Mouse (Mus musculus) neural tube, embryonic 11.5 days (tissue): ENCODE data around the gene Igsf21. TPM values are rescaled to one million over a fixed set of nuclear protein-coding genes. Genes with fewer than 3 reads are reported as not detected.

Experiments used
- ATAC-seq: fragments of 200-750 bp; cut with Nextera tagmentation; 2 replicates; pipeline ENCODE4 v1.8.0; 2017; ENCODE audit warnings: moderate number of reproducible peaks, mild to moderate bottlenecking, moderate TSS enrichment, moderate library complexity; ENCODE audit not compliant: insufficient read depth, low FRiP score, low TSS enrichment
- DNase-seq: peaks from one replicate; pipeline ENCODE4 v3.0.0-alpha.2; 2015; ENCODE audit warnings: low spot score
- H3K27ac ChIP-seq: fragments of 300-500 bp; sonication (generic); 2 replicates; pipeline ENCODE4 v1.5.1; 2014; ENCODE audit warnings: low read depth, mild to moderate bottlenecking, low read length
- H3K27me3 ChIP-seq: fragments of 300-500 bp; sonication (generic); 2 replicates; pipeline ENCODE4 v1.6.1; 2014; ENCODE audit warnings: mild to moderate bottlenecking, low read length, mixed read lengths; ENCODE audit not compliant: control insufficient read depth, insufficient read depth
- H3K36me3 ChIP-seq: fragments of 300-500 bp; sonication (generic); 2 replicates; pipeline ENCODE4 v1.6.1; 2014; ENCODE audit warnings: mild to moderate bottlenecking, low read length, moderate library complexity, mixed read lengths; ENCODE audit not compliant: control insufficient read depth, insufficient read depth
- H3K4me1 ChIP-seq: fragments of 300-500 bp; sonication (generic); 2 replicates; pipeline ENCODE4 v1.6.1; 2014; ENCODE audit warnings: low read length, mixed read lengths; ENCODE audit not compliant: control insufficient read depth, insufficient read depth
- H3K4me2 ChIP-seq: fragments of 300-500 bp; sonication (generic); 2 replicates; pipeline ENCODE4 v1.6.1; 2014; ENCODE audit warnings: low read depth, mild to moderate bottlenecking, moderate library complexity
- H3K4me3 ChIP-seq: fragments of 300-500 bp; sonication (generic); 2 replicates; pipeline ENCODE4 v1.5.1; 2014; ENCODE audit warnings: low read depth, low read length
- H3K9ac ChIP-seq: fragments of 300-500 bp; sonication (generic); 2 replicates; pipeline ENCODE4 v1.6.1; 2014; ENCODE audit warnings: mild to moderate bottlenecking, low read length
- H3K9me3 ChIP-seq: fragments of 300-500 bp; sonication (generic); 2 replicates; pipeline ENCODE4 v1.6.1; 2016; ENCODE audit warnings: low read length; ENCODE audit not compliant: control insufficient read depth
- WGBS: fragments of 180-500 bp; shearing (Covaris S2); extraction: QIAGEN DNeasy Blood & Tissue Kit; methylation state at CpG from one replicate; pipeline ENCODE4 v1.1.7; 2014; 5-methylcytosine and 5-hydroxymethylcytosine counted together
- polyA plus RNA-seq: library from polyadenylated mRNA; unstranded; fragments of >200 nt; fragmentation: Nextera tagmentation; extraction: Ambion mirVana; gene quantifications from 2 replicates; pipeline ENCODE4 v1.2.1, GENCODE M21; 2014

Igsf21 gene
- polyA plus RNA-seq, 1 experiment from 2014 or later: 12.9 TPM

DNA sequence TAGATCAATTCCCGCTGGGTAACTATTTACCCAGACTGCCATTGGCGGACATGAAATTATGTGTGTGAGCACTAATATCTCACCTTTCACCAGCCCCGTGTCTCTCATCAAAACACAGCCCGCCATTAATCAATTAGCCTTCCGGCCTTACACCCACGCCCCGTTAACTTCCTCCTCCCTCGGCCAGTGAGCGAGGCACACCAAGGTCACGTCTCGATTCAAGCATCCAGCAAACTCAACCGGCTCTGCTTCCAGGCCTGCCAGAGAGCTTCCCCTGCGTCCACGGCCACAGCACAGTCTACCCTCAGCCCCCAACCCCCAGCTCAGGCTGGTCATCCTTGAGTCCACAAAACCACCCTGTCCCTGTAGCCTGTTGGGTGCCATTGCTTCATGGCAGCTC is 32.2 kb downstream of the Igsf21 start:
- ATAC-seq: no peak
- H3K4me1 ChIP-seq: peaks cover 26% of the 10 kb centered on the region
- WGBS: 36% methylated on average over 14 of the region's 14 CpGs
- DNase-seq: no peak
- H3K9ac ChIP-seq: no peak overlapping the region
- no peak overlapping the region for H3K27ac ChIP-seq
- no peak overlapping the region for H3K4me2 ChIP-seq
- no peaks in the 10 kb centered on the region for H3K9me3 ChIP-seq
- no peak overlapping the region for H3K4me3 ChIP-seq
- H3K36me3 ChIP-seq: no peaks in the 10 kb centered on the region
- H3K27me3 ChIP-seq: no peaks in the 10 kb centered on the region

DNA sequence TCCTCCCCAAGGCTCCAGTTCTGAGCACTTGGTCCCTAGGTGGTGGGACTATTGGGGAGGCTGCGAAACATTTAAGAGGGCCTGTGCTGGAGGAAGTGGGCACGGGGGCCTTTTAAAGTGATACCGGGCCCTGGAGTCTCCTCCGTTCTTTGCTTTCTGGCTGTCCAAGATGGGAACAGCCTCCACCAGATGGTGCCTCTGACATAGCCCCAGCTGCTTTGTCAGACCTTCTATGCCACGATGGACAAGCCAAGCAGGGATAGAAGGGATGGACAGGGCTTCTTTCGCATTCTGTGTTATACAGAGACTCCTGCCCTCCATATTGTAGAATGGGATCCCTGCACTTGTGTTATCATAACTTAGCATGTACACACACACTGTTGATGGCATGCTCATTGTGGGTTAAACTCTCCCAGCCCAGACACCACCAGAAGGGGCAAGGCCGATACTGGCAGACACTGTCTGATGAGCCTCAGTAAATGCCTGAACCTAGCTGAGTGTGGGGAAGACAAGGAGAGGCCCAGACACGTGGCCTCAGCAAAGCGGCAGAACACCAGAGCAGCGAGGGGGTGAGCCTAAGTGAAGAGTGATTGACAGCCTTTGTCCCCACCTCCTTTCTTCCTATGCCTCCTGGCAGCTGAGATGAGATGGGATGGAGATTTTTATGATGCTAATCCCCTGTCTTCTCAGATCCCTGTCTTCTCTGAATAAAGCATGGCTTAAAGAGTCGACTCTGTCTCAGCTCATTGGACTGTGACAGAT is 36.3 kb downstream of the Igsf21 start:
- no peak overlapping the region for H3K4me3 ChIP-seq
- WGBS: 59% methylated on average over 11 of the region's 11 CpGs
- H3K27ac ChIP-seq: no peak overlapping the region
- H3K4me1 ChIP-seq: peaks cover 12% of the 10 kb centered on the region; the same call in 1 of the 2 replicates
- H3K36me3 ChIP-seq: no peaks in the 10 kb centered on the region
- ATAC-seq (no peak), DNase-seq (no peak)
- no peak overlapping the region for H3K4me2 ChIP-seq
- H3K27me3 ChIP-seq: no peaks in the 10 kb centered on the region
- H3K9ac ChIP-seq: no peak overlapping the region
- no peaks in the 10 kb centered on the region for H3K9me3 ChIP-seq

- Histone ChIP-seq H3K9me3 (no peaks in the 10 kb centered on the region), H3K27me3 (no peaks in the 10 kb centered on the region), H3K4me2 (no peak overlapping the region), H3K27ac (no peak overlapping the region), H3K36me3 (no peaks in the 10 kb centered on the region), H3K4me1 (0 out of 2 replicates have a peak, but pooled peaks cover 2% of the 10 kb centered on the region), H3K9ac (no peak overlapping the region), H3K4me3 (no peak overlapping the region)
- WGBS: 61% methylated on average over 12 of the region's 12 CpGs
- no peak for ATAC-seq
- DNase-seq: no peak
Observed at GRCm38 (mm10) chr4:140205811-140206231, 40.8 kb downstream of the Igsf21 start.

DNA sequence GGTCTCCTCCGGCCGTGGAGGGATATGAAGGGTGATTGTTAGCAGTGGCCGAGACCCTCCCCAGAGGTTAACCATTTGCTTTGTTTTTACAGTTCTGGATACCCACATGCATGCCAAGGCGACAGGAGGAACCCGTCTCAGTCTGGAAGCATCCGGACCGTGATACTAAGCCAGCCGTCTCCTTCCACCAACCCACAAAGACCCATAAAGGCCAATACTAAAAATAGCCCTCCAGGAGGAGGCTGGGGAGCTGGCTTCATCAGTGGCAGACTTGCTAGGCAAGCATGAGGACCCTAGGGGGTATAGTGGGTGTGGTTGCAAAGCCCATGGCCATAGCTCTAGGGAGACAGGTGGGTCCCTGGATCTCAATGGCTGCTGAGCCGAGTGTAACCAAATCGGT is 41.8 kb downstream of the Igsf21 start:
- Histone ChIP-seq H3K9ac (no peak overlapping the region), H3K9me3 (no peaks in the 10 kb centered on the region), H3K4me1 (0 out of 2 replicates have a peak, but pooled peaks cover 2% of the 10 kb centered on the region), H3K27me3 (no peaks in the 10 kb centered on the region), H3K27ac (no peak overlapping the region), H3K36me3 (no peaks in the 10 kb centered on the region), H3K4me3 (no peak overlapping the region), H3K4me2 (no peak overlapping the region)
- WGBS: 79% methylated on average over 10 of the region's 10 CpGs
- DNase-seq: no peak
- no peak for ATAC-seq

- H3K9ac ChIP-seq: no peak overlapping the region
- no peak for DNase-seq
- no peaks in the 10 kb centered on the region for H3K9me3 ChIP-seq
- H3K4me1 ChIP-seq: 0 out of 2 replicates have a peak, but pooled peaks cover 2% of the 10 kb centered on the region
- no peaks in the 10 kb centered on the region for H3K27me3 ChIP-seq
- WGBS: 89% methylated on average over 12 of the region's 12 CpGs
- no peak overlapping the region for H3K4me2 ChIP-seq
- no peaks in the 10 kb centered on the region for H3K36me3 ChIP-seq
- no peak overlapping the region for H3K4me3 ChIP-seq
- no peak overlapping the region for H3K27ac ChIP-seq
- ATAC-seq: no peak
Observed at GRCm38 (mm10) chr4:140203696-140204272, 42.8 kb downstream of the Igsf21 start.

DNA sequence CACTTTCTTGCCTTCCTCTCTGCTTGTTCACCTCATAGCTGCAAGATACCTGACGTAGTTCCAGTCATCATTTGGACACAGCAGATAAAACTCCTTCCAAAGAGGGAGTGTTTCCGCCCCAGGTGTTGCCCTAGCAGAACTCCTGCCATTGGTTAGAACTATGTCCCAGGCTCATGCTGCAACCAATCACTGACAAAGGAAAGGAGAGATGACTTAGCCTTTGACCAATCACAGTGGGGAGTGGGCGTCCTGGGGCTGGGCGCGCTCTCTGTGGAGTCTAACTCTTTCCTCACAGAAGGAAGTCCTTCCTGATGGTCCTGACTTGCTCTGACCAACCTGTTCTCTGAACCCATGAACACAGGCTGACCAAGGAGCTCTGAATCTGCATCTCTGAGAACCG is 44.4 kb downstream of the Igsf21 start:
- H3K4me3 ChIP-seq: no peak overlapping the region
- H3K4me1 ChIP-seq: 0 out of 2 replicates have a peak, but pooled peaks cover 2% of the 10 kb centered on the region
- no peaks in the 10 kb centered on the region for H3K36me3 ChIP-seq
- 47% methylated on average over 6 of the region's 6 CpGs for WGBS
- H3K27ac ChIP-seq: no peak overlapping the region
- H3K9ac ChIP-seq: no peak overlapping the region
- H3K9me3 ChIP-seq: no peaks in the 10 kb centered on the region
- no peaks in the 10 kb centered on the region for H3K27me3 ChIP-seq
- no peak for ATAC-seq
- no peak overlapping the region for H3K4me2 ChIP-seq
- DNase-seq: no peak

GRCm38 (mm10) chr4:140200296-140200695 is 46.3 kb downstream of the Igsf21 start:
- no peak overlapping the region for H3K9ac ChIP-seq
- H3K4me2 ChIP-seq: no peak overlapping the region
- no peaks in the 10 kb centered on the region for H3K27me3 ChIP-seq
- no peaks in the 10 kb centered on the region for H3K9me3 ChIP-seq
- WGBS: 67% methylated on average over 14 of the region's 14 CpGs
- ATAC-seq (no peak), DNase-seq (no peak)
- H3K4me3 ChIP-seq: no peak overlapping the region
- H3K27ac ChIP-seq: no peak overlapping the region
- H3K36me3 ChIP-seq: no peaks in the 10 kb centered on the region
- H3K4me1 ChIP-seq: no peaks in the 10 kb centered on the region

DNA sequence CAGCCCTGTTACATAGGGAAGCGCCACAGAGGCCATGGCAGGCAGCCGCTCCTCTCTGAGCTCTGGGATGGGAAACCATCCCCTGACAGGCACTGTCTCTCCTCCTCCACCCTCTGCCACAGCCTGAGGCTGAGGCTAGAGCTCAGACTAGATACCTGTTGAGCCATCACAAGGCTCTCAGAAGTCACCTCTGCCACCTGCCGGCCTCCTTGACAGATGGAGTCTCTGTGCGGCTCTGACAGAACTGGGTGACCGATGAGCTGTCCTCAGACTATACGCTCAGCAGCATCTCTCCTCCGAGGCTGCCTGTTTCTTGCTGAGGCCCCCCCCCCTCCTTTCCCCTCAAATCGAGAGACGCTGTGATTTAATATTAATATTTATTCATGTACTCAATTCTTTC is 49.9 kb downstream of the Igsf21 start:
- Histone ChIP-seq H3K27ac (no peak overlapping the region), H3K4me1 (no peaks in the 10 kb centered on the region), H3K27me3 (no peaks in the 10 kb centered on the region), H3K9me3 (no peaks in the 10 kb centered on the region), H3K9ac (no peak overlapping the region), H3K36me3 (no peaks in the 10 kb centered on the region), H3K4me3 (no peak overlapping the region), H3K4me2 (no peak overlapping the region)
- no peak for DNase-seq
- no peak for ATAC-seq
- WGBS: 69% methylated on average over 9 of the region's 9 CpGs
